Mouse (Mus musculus) urinary bladder, postnatal 4 days (tissue): ENCODE results near the gene Ust.
A peak's percentile ranks its signal among the peaks of the same experiment; 100 is the strongest.

Experiments
- DNase-seq, 2 experiments: peaks; one replicate each; pipeline ENCODE4 v3.0.0; 2021 to 2022; ENCODE audit warnings: low spot score in 2 of 2

Gene Ust

DNA sequence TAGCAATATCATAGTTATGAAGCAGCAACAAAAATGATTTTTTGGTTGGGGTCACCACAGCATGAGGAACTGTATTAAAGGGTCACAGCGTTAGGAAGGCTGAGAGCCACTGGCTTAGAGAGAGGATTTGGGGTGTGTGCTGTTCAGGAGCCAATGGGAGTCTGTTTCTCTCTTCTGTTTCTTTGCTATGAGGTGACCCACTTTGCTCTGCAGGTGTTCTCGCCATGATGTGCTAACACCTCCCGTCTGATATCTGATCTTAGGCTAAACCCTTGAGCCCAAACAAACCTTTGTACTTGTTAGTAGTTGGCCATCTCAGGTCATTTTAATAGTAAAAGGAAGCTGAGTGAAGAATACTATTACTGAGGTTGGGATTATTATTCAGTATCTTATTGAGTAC lies 292.0 kb downstream of the Ust start:
- no peak for DNase-seq

DNA sequence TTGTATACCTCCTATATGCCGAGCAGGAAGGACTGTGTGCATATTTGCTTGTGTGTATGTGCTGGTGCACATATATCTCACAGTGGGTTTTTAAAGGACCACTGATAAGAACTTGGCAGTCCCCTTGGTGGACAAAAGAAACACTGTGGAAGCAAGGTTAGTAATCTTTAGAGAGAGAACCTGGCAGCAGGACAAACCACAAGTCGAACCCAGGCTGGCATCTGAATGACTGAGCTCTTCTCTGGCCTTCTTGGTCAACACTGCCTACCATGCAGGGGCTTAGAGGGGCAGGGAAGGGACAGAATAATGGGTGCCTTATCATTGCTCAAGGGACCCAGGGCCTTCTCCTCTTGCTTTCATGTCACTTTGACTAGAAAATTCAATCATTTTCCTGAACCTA lies 294.0 kb downstream of the Ust start:
- no peak for DNase-seq

DNA sequence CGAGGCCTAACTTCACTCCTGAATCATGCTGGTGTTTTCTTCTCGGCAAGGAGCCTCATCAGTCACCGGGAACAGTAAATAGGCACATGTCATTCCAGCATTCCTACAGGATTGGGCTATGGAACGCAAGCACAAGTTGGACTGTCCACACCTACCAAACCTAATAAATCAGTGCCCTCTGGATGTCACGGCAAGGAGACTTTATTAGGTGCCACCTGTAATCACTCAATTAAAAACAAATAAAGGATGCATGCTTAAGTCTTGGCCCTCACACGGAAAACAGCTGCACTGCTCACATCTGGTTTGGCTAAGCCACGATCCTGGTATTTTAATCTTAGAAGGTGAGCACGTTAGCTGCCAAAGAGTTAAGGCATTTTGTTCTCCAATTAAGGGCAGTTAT lies 294.6 kb downstream of the Ust start:
- DNase-seq: no peak

DNA sequence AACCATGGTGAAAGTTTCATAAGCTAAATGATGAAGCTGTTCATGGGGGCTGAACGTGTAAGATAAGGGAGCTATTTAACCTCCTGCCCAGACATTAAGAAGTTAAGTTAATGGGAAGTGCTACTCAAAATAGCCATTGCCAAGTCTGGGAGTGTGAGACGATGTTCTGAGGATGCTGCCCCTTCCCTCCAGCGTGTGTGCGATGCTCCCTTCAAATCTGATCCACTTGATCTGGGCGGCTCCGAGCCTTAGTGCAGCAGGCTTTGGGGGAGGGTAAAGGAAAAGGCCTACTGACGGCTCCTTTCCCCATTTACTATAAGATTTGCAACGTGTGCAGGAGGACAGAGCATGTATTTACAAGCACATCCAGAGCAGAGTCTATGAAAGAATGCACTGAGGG lies 301.7 kb downstream of the Ust start:
- no peak for DNase-seq

DNA sequence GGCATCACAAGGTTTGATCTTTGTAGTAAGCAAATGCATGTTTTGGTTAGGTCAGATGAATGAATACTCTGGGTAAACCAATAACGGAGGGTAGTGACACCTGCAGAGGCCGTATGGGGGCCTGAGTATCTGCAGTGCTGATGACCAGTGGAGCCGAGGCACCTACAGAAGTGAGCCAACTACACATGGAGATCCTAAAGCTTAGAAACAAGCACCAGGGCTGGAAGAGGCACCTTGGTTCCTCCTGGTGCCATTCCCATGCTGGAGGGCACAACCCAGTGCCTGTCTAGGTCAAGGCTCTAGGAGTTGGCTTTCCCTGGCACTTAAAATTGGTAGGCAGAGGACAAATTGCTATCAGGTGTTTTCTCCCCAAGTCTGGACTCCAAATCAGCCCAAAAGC lies 303.4 kb downstream of the Ust start:
- DNase-seq: no peak

DNA sequence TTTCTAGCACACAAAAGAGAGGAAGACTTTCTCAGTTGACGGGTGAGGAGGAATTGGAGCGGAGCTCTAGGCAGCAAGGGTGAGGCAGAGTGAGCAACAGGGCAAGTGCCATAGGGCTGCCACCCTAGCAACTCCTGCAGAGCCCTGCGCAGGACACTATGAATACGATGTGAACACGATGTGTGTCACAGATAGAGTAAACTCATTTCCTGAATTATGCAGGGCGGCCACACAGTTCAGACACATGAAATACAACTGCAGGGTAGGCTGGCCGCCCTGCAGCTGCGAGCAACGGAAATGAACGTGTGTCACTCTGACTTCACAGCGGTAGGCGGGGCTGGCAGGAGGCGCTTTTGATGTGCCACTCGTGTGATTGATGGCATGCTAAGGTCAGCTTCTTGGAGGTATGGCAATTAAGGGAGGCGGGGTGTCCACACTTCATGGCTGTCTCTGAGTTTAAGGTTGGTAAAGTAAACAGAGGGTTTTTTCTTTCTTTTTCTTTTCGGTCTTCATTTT lies 304.7 kb downstream of the Ust start:
- no peak for DNase-seq

DNA sequence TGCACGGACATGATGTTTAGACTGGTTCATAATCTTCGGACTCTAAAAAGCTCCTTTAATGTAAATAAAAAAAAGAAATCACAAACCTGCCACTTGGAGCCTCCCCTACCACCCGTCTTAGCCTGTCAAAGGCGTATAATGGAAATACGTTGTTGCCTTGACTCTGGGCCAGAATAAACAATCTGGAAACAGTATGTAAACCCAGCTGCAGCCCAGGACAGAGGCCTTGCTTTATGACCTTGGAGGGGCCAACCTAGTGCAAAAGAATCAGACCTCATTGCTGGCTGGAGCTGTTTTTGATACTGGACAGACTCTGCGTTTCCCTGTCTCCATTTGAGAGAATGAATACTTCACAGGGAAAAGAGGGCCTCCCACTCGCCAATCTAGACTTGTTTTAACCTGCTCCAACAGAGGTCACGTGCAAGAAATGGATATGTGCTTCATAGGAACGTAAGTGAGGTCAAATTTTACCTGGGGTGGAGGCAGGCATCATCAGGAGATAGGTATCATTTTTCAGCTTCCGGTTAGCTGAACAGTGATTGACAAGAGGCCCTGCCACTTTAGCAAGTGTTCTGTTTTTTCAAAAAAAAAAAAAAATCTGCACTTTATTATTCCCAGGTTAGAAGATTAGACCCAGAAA lies 305.2 kb downstream of the Ust start:
- no peak for DNase-seq

DNA sequence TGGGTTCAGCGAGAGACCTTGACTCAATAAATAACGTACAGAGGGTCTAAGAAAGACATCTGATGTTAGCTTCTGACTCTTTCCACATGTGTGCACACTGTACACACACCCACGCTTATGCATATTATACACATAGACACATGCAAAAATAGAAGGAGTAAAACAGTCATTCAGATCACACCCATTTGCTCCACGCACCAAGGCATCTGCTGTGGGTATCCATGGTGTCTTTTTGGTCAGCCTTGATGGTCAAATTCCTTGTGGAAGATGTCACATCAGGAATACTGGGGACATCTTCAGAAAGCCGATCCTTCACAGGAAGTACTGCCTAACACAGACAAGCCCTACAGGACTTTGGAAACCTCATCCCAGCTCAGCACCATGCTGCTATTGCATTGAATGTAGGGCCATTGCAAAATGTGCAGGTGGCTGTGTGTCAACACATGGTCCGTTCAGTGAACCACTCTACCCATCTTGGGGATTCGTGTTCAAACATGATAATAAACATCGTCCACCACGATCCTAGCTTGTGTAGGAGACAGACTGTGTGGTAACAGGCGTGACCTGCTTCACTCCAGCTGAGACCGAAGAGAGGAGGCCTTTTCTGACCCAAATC lies 305.9 kb downstream of the Ust start:
- no peak for DNase-seq

DNA sequence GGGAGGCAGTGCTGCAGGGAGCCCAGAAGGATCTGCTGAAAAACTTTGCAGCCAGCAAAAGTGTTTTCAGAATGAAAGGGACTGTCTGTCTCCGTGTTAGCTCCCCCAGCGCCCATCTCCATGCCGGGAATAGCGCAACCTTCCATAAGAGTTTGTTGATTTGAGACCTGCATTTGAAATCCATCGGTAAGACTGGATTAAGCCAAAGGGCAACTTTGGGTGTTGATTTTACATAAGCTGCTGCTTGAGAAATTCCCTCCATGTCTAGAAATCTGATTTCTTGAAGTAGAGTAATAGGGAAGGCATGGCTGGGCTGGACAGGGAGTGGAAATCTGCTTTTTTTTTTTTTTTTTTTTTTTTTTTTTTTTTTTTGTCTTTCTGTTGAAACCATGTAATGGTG lies 306.9 kb downstream of the Ust start:
- no peak for DNase-seq

DNA sequence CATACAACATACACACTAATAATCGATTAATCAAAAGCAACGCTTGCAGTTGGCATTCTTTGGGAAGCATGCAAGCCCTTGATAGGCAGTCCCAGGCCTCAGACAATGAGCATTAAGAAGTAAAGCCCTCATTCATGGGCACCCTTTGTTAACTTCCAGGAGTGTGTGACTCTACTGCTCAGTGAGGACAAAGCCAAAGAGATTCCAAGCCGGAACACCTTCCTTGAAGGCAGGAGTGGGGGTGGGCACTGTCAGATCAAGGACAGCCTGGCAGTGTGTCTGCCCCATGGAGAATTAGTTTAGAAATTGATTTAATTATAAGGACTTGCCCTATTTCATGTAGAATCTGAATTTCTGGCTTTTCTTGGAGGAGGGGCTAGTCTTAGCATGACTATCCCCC lies 308.3 kb downstream of the Ust start:
- DNase-seq: no peak

DNA sequence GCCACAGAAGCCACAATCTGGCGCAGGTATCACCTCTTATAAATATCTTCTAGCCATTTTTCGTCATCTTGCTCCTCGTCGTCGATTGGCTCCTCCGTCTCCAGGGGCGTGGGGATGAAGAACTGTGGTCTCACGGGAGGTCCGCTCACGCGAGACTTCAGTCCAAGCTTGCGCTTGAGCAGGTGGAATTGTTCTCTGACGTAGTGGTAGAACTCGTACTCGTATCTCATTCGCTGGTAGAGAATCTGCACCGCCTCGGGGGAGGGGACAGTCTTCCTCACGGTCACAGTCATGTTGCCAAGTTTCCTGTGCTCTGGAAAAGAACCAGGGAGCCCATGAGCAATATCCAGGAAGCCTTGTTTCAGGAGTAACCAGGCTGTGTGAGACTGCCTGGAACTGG lies 311.3 kb downstream of the Ust start:
- no peak for DNase-seq

DNA sequence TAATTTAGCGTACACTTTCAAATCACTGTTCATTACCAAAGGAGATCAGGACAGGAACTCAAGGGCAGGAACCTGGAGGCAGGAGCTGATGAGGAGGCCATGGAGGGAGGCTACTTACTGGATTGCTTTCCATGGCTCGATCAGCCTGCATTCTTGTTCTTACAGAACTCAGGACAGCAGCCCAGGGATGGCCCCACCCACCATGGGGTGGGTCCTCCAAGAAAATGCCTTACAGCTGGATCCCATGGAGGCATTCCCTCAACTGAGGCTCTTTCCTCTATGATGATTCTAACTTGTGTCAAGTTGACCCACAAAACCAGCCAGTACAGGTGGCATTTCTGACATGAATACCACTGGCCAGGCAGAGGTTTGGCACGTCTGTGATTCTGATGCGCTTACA lies 314.9 kb downstream of the Ust start:
- DNase-seq: no peak

DNA sequence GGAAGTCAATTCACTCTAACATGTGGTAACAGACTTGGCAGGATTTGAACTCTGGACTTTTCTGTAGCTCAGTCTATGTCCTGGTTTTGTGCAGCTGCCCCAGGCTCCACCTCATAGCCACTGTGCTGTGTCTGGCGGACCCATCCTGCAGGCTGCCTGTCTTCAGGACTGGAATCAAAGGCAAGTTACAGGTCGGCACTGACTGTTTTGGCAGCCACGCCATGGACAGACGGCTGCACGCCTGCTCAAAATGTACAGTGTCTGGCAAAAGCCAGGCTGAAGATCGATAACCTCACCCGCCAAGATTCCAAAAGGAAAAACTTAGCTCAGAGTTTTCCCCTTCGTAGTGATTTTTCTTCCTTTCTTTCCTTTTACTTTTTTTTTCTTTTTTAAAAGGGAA lies 318.8 kb downstream of the Ust start:
- DNase-seq: no peak

DNA sequence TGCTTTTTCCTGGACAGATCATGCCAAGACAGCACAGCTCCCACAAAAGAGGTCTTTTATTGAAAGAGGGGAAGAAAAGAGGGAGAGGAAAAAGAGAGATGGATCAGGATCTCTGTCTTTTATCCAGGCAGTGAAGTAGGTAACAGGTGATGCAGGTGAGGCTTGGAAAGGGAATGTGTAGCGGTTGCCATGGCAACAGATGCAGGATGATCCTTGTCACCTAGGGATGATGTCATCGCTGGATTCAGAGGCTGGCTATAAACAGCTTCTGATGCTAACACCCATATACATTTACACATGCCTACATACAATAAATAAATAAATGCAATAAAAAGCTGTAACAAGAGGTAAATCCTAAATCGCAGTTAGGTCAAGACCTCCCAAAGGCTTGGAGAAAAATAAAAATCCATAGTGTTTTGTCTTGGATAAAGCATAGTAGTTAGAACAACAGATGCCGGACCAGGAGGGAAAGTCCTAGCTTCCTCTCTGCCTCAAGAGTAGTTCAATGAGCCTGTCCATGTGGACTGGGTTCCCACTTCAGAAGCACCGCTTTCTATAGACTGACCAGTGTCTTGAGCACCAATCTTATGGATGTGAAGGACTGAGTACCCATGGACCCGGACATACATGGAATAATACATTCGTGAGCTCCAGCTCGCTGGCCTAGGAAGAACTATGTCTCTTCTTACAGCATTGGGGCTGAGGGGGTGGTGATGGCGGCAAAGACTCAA lies 319.4 kb downstream of the Ust start:
- DNase-seq: no peak

DNA sequence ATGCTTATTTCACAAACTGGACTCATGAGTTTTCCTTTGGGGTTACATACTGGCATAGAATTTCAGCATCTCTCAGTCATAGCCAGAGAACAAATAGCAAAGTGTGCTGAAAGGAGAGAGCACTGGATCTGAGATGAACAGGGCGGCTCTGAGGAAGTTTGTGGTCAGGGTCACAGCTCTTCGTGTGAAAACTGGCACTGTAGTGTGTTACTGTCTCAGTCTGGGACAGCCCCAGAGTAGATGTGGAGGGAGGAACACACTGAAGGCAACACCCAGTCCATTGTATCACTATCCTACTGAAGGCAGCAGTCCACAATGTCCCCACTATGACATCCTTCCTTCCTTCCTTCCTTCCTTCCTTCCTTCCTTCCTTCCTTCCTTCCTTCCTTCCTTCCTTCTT lies 321.0 kb downstream of the Ust start:
- no peak for DNase-seq

DNA sequence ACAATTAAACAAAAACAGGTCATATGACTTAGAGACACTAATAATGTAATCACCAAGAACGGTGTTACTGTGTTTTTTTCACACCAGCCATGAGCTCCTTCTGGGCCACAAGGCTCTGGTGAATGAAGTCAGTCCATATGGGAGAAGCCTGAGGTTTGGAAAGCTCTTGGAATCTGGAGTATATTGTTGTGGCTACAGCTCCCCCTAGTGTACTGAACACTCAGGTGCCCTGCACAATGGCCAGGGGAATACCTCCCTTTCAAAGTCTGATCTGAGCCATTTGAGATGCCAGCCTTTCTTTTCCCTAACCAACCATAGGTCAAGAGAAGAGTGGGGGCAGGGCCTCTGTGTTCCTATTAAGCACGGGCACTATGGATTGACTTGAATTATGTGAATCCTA lies 322.3 kb downstream of the Ust start:
- DNase-seq: peak in 1 of 2 experiments; percentile 44

DNA sequence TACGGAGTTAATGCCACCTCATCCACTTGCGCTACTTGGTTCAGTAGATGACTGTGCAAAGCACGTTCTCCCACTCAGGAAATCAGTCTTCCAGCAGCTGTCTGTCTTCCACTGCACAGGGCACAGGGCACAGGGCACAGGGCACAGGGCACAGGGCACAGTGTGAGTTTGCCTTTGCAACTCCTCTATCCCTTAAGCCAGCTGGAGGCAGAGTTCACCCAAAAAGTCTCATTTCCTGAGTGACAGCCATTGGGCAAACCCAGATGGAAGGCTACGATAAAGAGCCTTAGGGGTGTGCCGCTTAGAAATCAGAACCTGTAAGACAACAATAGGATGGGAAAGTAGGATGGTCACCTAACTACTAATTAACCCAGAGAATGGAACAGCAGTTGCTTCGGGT lies 322.9 kb downstream of the Ust start:
- no peak for DNase-seq

DNA sequence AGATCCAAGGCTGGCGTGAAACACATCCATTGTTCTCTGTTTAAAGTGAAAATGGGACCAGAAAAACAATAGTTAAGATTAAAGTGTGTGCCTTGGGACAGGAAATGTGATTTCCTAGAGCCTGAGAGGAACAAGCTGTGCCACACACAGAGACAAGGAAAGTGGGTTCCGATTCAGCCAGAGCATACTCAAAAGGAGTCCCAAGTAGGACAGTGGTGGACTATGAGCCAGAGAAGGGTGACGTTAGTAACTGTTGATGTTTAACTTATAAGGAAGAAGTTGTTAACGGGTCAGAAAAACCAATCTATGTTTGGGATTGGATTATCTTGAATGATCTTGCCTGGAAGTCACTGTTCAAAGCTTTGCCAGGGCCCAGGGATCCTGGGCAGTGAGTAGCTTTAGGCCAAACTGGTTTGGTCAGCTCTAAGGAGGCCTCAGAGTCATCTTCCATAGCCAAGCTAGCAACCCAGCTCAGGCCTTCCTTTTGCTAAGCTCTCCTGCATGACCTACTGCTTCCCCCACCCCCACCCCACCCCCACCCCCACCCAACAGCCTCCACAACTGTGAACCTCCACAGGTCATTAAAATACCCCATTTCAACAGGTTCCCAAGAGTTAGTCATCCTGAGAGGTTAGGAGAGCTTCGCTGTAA lies 329.2 kb downstream of the Ust start:
- no peak for DNase-seq

DNA sequence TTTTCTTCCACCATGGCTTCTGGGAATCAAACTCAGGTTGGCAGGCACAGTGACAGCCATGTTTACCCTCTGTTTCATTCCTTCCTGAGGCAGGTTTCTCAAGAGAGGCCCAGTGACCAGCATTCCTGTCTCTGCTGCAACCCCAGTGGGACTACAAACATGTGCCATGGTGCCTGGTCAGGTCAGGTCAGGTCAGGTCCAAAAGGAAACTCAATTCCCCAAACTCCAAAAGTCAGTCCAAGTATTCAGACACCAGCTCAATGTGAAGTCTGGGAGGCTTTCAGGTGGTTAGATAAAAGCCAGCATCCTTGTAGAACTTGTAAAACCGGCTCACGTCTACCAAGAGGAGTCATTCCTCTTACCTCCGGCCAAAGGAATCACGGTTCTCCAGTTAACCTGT lies 333.0 kb downstream of the Ust start:
- no peak for DNase-seq

DNA sequence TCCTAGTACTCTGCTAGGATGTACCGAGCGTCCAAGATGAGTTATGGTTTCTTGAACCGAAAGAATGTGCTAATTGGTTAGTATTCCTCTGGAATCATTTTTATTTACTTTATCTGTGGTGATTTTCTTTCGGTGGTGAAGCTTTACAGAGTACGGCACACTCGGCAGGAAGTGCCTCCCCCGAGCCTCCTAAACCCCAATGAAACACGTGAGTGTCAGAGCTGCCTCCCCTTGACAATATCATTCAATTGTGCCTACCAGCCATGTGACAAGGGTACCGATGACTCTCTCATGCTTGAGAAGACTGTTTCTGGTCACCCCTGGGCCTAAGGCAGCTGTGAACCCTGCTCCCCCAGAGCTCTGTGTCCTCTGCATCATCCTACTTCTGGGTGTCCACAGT lies 333.9 kb downstream of the Ust start:
- no peak for DNase-seq

DNA sequence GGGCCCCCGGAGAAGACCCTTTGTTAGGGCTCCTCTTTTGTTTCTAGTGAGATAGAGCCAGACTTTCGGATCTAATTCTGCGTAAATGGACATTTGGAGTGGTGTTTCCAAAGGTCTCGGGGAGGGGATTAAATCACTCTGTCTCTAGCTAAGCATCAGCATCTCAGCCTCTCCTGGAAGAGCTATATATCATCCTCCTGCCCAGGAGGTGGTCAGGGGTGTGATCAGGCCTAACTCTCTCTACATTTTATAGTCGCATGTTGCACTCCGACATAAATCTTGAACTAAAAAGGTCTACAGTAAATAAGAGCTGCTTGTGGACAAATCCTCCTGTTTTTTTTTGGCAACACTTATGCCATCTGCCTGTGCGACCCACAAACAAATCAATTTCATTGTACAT lies 335.5 kb downstream of the Ust start:
- no peak for DNase-seq

DNA sequence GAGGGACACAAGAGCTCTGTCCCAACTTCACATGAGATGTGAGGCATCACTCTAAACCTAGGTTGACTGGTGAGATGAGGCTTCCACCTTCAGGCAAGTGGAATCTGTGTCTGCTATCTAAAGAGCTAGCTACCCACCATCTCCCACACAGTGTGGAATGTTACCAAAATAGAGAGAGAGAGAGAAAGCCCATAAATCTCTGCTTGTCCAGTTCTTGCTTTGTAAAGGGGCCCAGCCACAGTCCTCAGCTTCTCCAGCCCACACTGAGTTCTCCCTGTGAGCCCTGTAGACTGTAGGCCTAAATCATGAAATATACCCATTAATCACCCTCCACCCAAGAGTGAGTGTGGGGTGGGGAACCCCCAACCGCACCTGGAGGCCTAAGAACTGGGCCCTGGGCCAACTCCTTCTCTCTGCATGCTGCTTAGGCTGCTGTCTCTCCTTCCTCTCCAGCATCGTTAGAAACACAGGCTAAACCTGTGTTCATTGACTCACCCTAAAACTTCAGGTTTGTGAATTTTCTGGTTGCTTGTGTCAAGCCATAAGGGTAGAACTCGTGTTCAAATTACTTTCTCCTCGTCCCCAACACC lies 336.9 kb downstream of the Ust start:
- no peak for DNase-seq
